Mouse (Mus musculus): ENCODE measurements around the gene Susd6. TPM values are rescaled to one million over a fixed set of nuclear protein-coding genes. Genes with fewer than 3 reads are reported as not detected.

Gene Susd6
- polyA plus RNA-seq, 1 experiment: 73.7 TPM

- Histone ChIP-seq H3K27ac (ENCODE audit: insufficient read depth, low read length) (peak overlapping the region; percentile 91), H3K4me1 (ENCODE audit: control insufficient read depth, insufficient read depth, low read length) (peaks cover 26% of the 10 kb centered on the region), H3K4me3 (ENCODE audit: insufficient read depth, low read length) (no peak overlapping the region)
- no peak for TF ChIP-seq CTCF (IDR thresholded peaks at IDR 0.05; ENCODE audit: borderline replicate concordance, insufficient read depth, low read length)
- no peak for TF ChIP-seq POLR2A (IDR thresholded peaks at IDR 0.05; ENCODE audit: low read depth, low read length)
Observed at GRCm38 (mm10) chr12:80821312-80822007, 31.1 kb downstream of the Susd6 start.

- H3K4me3 ChIP-seq (ENCODE audit: insufficient read depth, low read length): no peak overlapping the region
- H3K27ac ChIP-seq (ENCODE audit: insufficient read depth, low read length): no peak overlapping the region; the same call in 1 of the 2 replicates
- no peak for TF ChIP-seq POLR2A (IDR thresholded peaks at IDR 0.05; ENCODE audit: low read depth, low read length)
- TF ChIP-seq CTCF (IDR thresholded peaks at IDR 0.05; ENCODE audit: borderline replicate concordance, insufficient read depth, low read length): no peak
Observed at GRCm38 (mm10) chr12:80822533-80822932, 32.2 kb downstream of the Susd6 start.

GRCm38 (mm10) chr12:80824202-80824601 lies 33.9 kb downstream of the Susd6 start:
- H3K4me1 ChIP-seq (ENCODE audit: control insufficient read depth, insufficient read depth, low read length): peaks cover 22% of the 10 kb centered on the region
- H3K27ac ChIP-seq (ENCODE audit: insufficient read depth, low read length): no peak overlapping the region
- H3K4me3 ChIP-seq (ENCODE audit: insufficient read depth, low read length): no peak overlapping the region
- TF ChIP-seq CTCF (IDR thresholded peaks at IDR 0.05; ENCODE audit: borderline replicate concordance, insufficient read depth, low read length) (no peak), POLR2A (IDR thresholded peaks at IDR 0.05; ENCODE audit: low read depth, low read length) (no peak)

More at GRCm38 (mm10) chr12:80822533-80822932, 32.2 kb downstream of the Susd6 start:
- H3K4me1 ChIP-seq (ENCODE audit: control insufficient read depth, insufficient read depth, low read length): peaks cover 26% of the 10 kb centered on the region

GRCm38 (mm10) chr12:80826423-80826822 lies 36.1 kb downstream of the Susd6 start:
- Histone ChIP-seq H3K4me3 (ENCODE audit: insufficient read depth, low read length) (no peak overlapping the region), H3K27ac (ENCODE audit: insufficient read depth, low read length) (peak overlapping the region; percentile 18; the same call in 1 of the 2 replicates), H3K4me1 (ENCODE audit: control insufficient read depth, insufficient read depth, low read length) (peaks cover 12% of the 10 kb centered on the region)
- no peak for TF ChIP-seq POLR2A (IDR thresholded peaks at IDR 0.05; ENCODE audit: low read depth, low read length)
- no peak for TF ChIP-seq CTCF (IDR thresholded peaks at IDR 0.05; ENCODE audit: borderline replicate concordance, insufficient read depth, low read length)

GRCm38 (mm10) chr12:80827464-80828015 lies 37.2 kb downstream of the Susd6 start:
- TF ChIP-seq CTCF (IDR thresholded peaks at IDR 0.05; ENCODE audit: borderline replicate concordance, insufficient read depth, low read length): no peak
- TF ChIP-seq POLR2A (IDR thresholded peaks at IDR 0.05; ENCODE audit: low read depth, low read length): no peak
- Histone ChIP-seq H3K27ac (ENCODE audit: insufficient read depth, low read length) (peak overlapping the region; percentile 59; the same call in 1 of the 2 replicates), H3K4me1 (ENCODE audit: control insufficient read depth, insufficient read depth, low read length) (peaks cover 6% of the 10 kb centered on the region; the same call in 1 of the 2 replicates), H3K4me3 (ENCODE audit: insufficient read depth, low read length) (no peak overlapping the region)

- TF ChIP-seq CTCF (IDR thresholded peaks at IDR 0.05; ENCODE audit: borderline replicate concordance, insufficient read depth, low read length): no peak
- no peak for TF ChIP-seq POLR2A (IDR thresholded peaks at IDR 0.05; ENCODE audit: low read depth, low read length)
Observed at GRCm38 (mm10) chr12:80828020-80828419, 37.7 kb downstream of the Susd6 start.

GRCm38 (mm10) chr12:80828951-80829350 lies 38.6 kb downstream of the Susd6 start:
- TF ChIP-seq CTCF (IDR thresholded peaks at IDR 0.05; ENCODE audit: borderline replicate concordance, insufficient read depth, low read length): no peak
- TF ChIP-seq POLR2A (IDR thresholded peaks at IDR 0.05; ENCODE audit: low read depth, low read length): no peak
- no peak overlapping the region for H3K27ac ChIP-seq (ENCODE audit: insufficient read depth, low read length)
- H3K4me1 ChIP-seq (ENCODE audit: control insufficient read depth, insufficient read depth, low read length): peaks cover 9% of the 10 kb centered on the region; the same call in 1 of the 2 replicates
- no peak overlapping the region for H3K4me3 ChIP-seq (ENCODE audit: insufficient read depth, low read length)

More at GRCm38 (mm10) chr12:80828020-80828419, 37.7 kb downstream of the Susd6 start:
- Histone ChIP-seq H3K4me1 (ENCODE audit: control insufficient read depth, insufficient read depth, low read length) (peaks cover 6% of the 10 kb centered on the region; the same call in 1 of the 2 replicates), H3K4me3 (ENCODE audit: insufficient read depth, low read length) (no peak overlapping the region), H3K27ac (ENCODE audit: insufficient read depth, low read length) (peak overlapping the region; percentile 49)

GRCm38 (mm10) chr12:80830211-80830610 lies 39.9 kb downstream of the Susd6 start:
- Histone ChIP-seq H3K4me3 (ENCODE audit: insufficient read depth, low read length) (no peak overlapping the region), H3K4me1 (ENCODE audit: control insufficient read depth, insufficient read depth, low read length) (peaks cover 9% of the 10 kb centered on the region; the same call in 1 of the 2 replicates), H3K27ac (ENCODE audit: insufficient read depth, low read length) (peak overlapping the region; percentile 40)
- TF ChIP-seq CTCF (IDR thresholded peaks at IDR 0.05; ENCODE audit: borderline replicate concordance, insufficient read depth, low read length) (no peak), POLR2A (IDR thresholded peaks at IDR 0.05; ENCODE audit: low read depth, low read length) (no peak)

- TF ChIP-seq CTCF (IDR thresholded peaks at IDR 0.05; ENCODE audit: borderline replicate concordance, insufficient read depth, low read length) (no peak), POLR2A (IDR thresholded peaks at IDR 0.05; ENCODE audit: low read depth, low read length) (no peak)
- no peak overlapping the region for H3K4me3 ChIP-seq (ENCODE audit: insufficient read depth, low read length)
- H3K27ac ChIP-seq (ENCODE audit: insufficient read depth, low read length): no peak overlapping the region
- peaks cover 9% of the 10 kb centered on the region; the same call in 1 of the 2 replicates for H3K4me1 ChIP-seq (ENCODE audit: control insufficient read depth, insufficient read depth, low read length)
Observed at GRCm38 (mm10) chr12:80830820-80831219, 40.5 kb downstream of the Susd6 start.

GRCm38 (mm10) chr12:80832313-80832712 lies 42.0 kb downstream of the Susd6 start:
- peaks cover 5% of the 10 kb centered on the region; the same call in 1 of the 2 replicates for H3K4me1 ChIP-seq (ENCODE audit: control insufficient read depth, insufficient read depth, low read length)

More at GRCm38 (mm10) chr12:80832313-80832712, 42.0 kb downstream of the Susd6 start:
- Histone ChIP-seq H3K27ac (ENCODE audit: insufficient read depth, low read length) (no peak overlapping the region), H3K4me3 (ENCODE audit: insufficient read depth, low read length) (no peak overlapping the region)
- TF ChIP-seq POLR2A (IDR thresholded peaks at IDR 0.05; ENCODE audit: low read depth, low read length) (no peak), CTCF (IDR thresholded peaks at IDR 0.05; ENCODE audit: borderline replicate concordance, insufficient read depth, low read length) (no peak)

Data from embryonic fibroblast, embryonic 13.5 days (primary cell).